Mouse (Mus musculus) liver, adult 2 months (tissue): Measurements from ENCODE around the gene Mgat5b.

Experiments used
- CTCF ChIP-seq: fragments of 200-500 bp; IDR thresholded peaks from 2 replicates; pipeline ENCODE4 v1.5.1; 2011; ENCODE audit warnings: low read depth, low read length, control low read depth
- POLR2A ChIP-seq: fragments of 200-500 bp; IDR thresholded peaks from 2 replicates; pipeline ENCODE4 v1.6.1; 2011; ENCODE audit warnings: low read length, control low read depth; ENCODE audit not compliant: insufficient read depth; ENCODE audit errors: extremely low read depth

GRCm38 (mm10) chr11:116934862-116935261 is 16.2 kb downstream of the Mgat5b start:
- TF ChIP-seq POLR2A: no peak
- no peak for TF ChIP-seq CTCF
